Mouse (Mus musculus): ENCODE measurements around the gene Ranbp6.

Ranbp6 gene

DNA sequence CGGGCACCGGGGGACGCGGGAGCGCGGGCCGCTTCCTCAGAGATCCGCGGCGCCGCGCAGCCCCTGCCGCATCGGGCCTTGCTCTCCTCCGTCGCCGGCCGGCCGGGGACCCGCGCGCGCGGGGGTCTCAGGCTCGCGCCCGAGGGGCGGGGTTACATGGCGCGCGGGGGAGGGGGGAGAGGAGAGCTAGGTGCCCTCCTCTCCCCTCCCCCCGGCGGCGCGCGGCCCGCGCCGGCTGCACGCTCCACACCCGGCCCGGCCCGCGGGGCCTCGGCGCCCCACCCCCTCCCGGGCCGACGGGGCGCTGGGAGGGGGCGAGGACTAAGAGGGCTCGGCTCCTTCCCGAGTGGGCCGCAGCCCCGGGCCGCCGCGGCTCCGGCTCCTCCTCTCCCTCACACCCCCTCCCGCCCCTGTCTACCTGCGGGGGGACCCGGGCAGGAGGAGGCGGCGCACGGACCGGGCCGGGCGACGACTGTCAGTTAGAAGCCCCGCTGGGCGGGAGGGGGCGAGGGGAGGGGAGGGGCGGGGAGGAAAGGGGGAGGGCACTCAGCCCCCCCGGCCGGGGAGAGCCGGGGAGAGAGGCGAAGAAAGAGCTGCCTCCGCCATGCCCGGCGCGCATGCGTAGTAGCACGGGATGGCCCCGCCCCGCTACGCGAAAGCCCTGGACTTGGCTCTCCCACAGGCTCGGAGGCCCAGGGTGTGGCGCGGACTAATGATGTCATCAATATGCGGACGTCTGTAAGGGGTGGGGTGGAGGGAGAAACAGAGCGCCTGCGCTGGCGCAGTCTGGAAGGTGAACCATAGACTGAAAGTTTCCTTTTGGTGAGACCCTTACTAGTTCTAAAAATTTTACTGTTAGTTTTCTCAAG lies 6.6 kb downstream of the Ranbp6 start, which contains the start of gene 9930021J03Rik:
TSS of gene 9930021J03Rik (minus strand) at position 73 of the 869 bp plus-strand sequence.
- peak; percentile 99 for DNase-seq

DNA sequence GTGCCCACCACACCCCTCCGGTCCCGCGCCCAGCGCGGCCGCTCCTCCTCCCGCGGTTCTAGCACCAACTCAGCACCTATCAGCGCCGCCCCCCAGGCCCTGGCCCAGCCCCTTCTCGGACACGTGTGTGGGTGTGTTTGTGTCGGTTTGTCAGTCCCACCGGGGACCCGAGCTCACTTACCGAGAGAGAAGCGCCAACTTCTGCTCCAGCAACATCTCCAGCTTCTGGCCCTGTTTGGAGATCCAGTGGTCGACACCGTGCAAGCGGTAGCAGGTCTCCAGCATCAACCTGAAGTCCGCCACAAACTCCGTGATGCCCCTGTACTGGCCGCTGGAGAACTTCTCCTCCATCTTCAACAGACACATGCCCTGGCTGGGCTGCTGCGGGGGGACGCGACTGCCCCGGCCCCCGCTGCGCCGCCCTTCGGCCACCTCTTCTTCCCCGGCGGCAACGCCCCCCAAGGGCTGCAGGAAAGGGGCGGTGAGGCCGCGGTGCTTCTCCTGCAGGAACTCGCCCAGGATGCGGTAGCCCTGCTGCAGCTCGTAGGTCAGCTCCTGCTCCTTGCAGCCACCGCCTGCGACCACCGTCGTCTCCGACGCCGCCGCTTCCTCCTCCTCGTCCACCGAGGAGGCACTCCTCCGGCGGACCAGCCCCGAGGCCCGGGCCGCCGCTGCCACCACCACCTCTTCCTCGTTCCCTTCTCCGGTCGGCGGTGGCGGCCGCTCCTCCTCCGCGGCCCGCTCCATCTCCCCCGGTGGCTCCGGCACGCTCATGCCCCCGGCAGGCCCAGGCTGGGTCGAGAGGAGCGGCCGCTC lies 7.5 kb downstream of the Ranbp6 start:
- peak; percentile 76 to 83 for DNase-seq

- no peak for DNase-seq
Measured at GRCm38 (mm10) chr19:29803946-29804345, 8.8 kb downstream of the Ranbp6 start.

DNA sequence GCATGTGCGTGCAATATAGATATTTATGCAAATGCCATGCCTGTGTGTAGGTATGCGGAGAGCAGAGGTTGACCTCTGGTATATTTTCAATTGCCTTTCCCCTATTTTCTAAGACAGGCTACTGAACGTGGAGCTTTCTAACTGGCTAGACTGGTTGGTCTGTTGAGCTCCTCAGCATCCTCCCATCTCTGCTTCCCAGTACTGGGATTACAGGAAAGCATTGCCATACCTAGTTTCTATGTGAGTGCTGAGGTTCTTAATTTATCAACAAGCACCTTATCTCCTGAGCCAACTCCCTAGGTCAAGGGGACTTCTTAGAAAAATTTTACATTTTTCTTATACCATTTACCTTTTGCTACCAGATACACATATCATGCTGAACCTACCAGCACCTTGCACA lies 15.4 kb downstream of the Ranbp6 start:
- DNase-seq = no peak

- DNase-seq = no peak
Measured at GRCm38 (mm10) chr19:29787997-29788396, 24.8 kb downstream of the Ranbp6 start.

GRCm38 (mm10) chr19:29782914-29783313 lies 29.9 kb downstream of the Ranbp6 start:
- no peak for DNase-seq
